Mouse (Mus musculus) testis, postnatal 14 days (tissue): ENCODE results near the gene Rpl36a.
"Not testable (repeated sequence)": the region's sequence is repeated elsewhere in the genome, so short reads cannot be mapped to it uniquely, and the experiment has no call there.

ENCODE experiments used
- DNase-seq: peaks from one replicate; pipeline ENCODE4 v3.0.0; 2021; ENCODE audit warnings: low spot score

The Rpl36a gene

DNA sequence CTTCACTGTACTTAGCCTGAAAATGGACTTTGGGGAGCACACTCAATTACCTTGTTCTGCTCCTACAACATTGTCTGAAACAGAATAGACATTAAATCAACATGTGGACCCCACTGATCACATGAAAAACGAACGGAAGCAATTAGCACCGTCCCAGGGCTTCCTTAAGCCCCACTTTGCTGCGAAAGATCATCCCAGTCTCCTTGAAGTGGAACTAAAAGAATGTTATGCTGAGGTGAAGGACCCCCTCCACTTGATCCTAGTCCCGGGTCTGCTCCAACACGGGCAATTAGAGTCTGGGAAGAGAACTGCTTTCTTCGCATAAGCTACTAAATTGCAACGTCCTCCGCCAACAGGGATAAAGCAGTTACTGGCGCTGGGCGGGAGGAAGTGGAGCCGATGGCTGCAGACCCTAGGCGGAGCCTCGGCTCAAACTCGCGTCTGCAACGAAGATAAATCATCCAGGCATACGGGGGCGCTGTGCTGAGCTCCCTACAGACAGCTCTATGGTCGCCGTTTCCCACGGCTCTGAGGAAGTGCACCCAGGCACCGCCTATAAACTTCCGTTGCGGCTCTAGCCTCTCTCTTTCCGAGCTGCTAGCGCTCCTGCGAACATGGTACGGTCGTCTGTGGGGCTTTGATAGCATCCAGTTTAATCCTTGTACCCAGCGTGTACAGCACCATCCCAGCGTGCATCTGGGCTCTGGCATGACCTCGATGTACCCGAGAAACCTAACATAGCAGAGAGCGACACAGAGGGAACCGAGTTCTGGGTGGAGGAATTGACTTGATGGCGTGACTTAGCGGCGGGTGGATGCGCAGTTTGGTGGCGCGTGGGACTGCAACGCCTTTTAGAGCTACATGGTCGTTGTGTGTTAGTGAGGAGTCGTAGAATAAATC, at the start of gene Rpl36a:
TSS of gene Rpl36a (plus strand) at position 552 of the 900 bp plus-strand sequence.
- peak; percentile 89 for DNase-seq

DNA sequence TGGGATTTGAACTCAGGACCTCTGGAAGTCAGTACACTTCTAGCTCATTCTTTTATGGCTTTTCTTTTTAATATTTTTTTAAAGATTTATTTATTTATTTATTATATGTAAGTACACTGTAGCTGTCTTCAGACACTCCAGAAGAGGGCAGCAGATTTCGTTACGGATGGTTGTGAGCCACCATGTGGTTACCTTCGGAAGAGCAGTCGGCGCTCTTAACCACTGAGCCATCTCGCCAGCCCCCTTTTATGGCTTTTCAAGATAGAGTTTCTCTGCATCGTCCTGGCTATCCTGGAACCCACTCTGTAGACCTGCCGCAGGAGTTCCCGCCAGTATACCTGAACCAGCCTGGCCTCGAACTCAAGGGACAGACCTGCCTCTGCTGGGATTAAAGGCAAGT, 45.7 kb upstream of the Rpl36a start:
- not testable (repeated sequence) for DNase-seq

DNA sequence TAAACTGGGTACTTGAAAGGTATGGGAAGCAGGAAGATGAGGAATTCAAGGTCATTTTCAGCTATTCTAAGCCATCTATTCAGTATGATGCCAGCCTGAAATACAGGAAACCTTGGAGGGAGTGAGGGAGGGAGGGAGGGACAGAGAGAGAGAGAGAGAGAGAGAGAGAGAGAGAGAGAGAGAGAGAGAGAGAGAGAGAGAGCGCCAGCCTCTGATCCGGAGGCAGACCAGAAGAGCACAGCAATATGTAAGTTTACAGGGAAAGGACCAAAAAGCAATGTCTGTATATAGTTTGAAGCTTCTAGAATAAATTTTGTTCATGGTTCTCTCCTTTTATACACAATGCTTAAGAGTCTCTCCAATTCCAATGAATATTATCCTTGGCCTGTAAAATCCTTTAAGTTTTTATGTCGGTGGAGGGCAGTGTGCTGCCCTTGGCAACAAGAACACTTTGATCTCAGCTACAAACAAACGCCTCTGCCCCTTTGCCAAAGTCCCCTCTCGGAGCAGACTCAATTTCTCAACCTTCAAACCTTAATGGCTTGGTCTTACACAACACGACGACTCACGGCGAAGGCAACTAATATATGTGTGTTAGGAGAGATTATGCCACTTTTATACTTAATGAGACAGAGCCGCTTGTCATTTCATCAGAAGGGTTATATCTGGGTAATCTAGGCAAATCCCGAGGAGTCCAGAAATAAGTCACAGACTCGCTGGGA, 44.9 kb upstream of the Rpl36a start:
- no peak for DNase-seq

DNA sequence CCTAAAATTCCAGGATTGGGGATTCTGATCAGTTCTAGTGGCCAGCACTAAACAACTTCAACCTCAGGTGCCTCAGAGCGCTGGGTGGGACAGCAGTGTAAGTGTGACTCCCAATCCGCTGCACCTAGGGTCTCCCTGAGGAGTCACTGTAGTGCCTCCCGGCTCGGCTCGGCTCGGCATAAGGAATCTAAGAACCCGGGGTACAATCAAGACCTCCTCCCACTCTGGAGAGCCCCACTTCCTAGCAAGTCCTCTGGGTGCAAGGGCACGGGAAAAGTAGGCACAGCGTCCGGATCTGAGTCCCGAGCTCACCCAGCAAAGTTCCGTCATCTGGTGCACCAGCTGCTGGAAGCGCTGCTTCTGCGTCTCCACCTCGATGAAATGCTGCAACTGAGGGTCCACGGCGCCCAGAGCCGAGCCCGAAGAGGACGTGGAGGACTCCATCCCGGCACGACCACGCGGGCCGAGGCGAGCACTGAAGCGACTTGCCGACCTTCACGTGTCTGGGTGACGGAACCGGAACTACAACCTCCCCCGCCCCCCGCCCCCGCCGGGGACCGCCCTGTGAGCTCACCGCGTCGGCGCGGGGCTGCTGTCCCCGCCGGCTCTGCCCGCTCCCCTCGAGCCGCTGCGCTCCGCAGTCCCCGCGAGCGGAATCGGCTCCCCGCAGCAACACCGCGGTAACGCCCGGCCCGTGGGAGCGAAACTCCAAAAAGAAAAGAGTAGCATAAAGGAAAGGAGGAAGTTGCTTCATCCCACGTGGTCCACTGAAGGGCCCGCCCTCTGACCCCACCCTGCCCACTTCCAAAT, 44.1 kb upstream of the Rpl36a start, which contains the start of gene Timm8a1:
TSS of gene Timm8a1 (minus strand) at position 721 of the 810 bp plus-strand sequence.
- peak; percentile 28 for DNase-seq

DNA sequence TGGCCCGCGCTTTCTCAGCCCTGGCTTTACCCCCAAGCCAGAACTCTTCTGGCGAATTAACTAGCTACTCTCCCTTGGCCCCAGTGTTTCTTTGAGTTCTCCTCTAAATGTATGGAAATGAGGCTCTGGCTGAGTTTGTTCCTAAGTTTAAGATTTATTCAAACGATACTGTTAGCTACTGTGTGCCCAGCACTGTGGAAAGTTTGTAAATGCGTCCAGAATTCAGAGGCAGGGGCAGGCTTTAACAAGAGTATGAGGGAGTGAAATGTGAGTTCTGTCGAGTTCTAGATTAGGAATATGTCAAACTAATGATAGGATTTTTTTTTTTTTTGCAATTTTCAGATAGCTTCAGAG, 43.5 kb upstream of the Rpl36a start:
- DNase-seq: no peak

DNA sequence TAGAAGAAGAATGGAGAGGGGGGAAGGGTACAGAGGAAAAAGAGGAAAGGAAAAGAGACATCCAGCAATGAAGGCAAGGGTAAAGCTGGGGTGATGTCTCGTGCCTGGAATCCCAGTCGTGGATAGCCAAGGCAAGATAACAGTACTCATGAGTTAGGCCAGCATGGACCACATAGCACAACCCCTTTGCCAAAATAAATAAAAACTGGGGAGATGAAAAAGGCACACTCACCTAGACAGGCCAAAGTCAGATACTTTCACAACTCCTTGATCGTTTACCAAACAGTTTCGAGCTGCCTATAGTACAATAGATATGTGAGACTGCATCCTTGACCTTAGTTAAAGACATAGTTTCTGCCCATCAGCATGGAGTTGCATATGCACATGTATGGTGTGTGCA, 38.1 kb upstream of the Rpl36a start:
- DNase-seq: no peak

DNA sequence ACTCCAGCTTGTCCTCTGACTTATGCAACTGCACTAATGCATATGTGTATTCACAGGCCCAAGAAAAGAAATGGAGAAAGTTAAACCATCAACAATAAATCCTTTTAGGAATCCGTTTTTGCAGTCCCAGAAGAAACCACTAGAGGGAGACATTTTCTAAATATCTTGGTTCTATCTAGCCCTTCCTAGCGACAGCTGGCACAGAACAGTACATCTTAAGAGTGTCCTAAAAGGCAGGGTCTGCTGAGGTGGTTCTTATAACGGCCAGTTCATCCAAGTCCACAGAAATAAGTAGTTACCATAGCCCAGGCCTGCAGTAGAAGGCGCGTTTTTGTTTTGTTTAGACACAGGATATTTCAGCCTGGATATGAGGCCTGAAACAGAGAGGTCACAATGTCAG, 34.6 kb upstream of the Rpl36a start:
- no peak for DNase-seq

DNA sequence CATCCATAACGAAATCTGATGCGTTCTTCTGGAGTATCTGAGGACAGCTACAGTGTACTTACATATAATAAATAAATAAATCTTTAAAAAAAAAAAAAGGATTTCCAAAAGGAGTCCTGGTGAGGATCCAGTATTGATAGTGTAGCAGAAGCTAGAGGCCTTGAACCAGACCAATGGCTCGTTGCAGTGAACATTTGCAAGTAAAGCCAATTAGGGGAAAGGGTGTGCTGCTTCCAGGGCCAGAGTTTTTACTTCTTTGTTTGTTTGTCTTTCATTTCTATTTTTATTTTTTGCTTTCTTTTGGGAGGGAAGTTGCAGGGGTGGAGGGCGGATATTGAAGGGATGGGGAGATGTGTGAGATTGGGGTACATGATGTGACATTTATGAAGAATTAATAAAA, 32.1 kb upstream of the Rpl36a start:
- DNase-seq: no peak

DNA sequence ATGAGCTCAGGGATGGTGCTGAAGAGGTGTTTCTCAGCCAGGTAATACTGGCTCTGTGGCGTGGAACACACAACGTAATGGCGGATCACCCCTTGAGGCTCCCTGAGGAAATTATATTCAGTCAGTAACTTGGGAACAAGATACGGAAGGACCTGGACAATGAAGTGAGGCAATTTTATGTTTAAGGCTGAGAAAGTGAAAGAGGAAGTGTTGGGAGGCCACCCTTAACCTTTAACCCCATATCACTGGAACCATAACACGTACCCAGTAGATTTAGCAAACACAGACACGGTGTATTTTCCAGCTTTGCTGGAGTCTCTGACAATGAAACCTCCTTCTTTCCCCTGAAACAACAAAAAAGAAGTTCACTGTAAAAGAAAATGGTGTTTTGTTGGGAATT, 31.0 kb upstream of the Rpl36a start:
- DNase-seq: no peak

DNA sequence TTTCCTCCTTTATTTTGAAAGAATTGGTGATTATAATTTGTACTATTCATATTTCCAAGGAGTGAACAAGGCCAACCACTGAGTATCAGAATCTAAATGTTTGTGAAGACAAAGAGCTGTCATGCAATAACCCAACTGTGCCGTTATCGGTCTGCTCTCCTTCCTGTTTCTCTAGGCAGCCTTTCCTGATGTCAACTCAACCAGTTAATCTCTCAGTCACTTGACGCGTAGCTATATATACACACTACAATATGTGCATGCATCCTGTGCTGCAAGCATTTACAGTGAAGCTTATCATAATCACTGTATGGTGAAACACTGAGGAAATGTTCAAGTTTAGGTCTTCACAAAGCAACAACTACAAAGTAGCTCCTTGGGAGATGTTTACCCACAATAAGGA, 21.1 kb upstream of the Rpl36a start:
- DNase-seq: no peak

DNA sequence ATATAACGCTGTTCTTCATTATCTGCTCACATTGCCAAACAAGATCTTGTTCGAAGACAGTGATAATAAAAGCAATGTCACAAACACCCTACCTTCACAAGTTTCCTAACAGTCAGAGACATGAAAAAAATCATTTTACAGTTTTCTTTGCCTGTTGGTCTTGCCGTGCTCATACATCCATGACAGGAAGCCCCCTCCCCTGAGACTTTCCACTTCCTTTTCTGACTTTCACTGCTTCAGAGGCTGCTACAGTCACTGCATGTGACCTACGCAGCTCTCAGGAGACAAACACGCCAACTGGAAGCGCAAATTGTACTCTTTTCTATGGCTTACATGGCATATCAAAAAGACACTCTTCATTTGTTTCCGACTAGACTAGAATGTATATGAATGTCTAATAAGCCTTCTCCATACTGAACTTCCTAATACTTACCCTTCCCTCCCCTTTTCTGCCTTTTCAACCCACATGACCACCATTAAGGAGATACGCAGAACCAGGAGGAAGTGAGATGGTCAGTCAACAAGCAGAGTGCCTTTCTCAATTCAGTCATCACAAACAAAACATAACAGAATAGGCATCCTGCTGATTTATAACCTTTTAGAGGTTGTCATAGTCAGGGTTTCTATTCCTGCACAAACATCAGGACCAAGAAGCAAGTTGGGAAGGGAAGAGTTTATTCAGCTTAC, 18.8 kb upstream of the Rpl36a start:
- DNase-seq: no peak

DNA sequence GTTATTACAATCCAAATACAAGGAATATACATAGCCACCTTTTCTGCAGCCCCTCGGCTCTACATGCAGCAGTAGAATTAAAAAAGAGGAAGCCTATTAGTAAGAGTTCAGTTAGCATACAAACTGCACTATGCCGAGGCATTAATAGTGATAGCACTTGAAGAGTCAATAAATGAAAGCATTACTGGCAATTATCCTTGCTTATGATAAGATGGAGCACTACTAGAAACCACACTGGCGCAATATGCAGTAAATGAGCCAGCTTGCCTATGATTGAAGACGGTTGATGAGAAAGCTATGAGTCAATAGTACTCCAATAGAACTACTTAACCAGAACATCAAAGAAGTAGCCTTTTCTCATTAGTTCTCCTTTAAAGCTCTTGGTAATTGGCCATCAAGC, 7.6 kb upstream of the Rpl36a start:
- DNase-seq: no peak

DNA sequence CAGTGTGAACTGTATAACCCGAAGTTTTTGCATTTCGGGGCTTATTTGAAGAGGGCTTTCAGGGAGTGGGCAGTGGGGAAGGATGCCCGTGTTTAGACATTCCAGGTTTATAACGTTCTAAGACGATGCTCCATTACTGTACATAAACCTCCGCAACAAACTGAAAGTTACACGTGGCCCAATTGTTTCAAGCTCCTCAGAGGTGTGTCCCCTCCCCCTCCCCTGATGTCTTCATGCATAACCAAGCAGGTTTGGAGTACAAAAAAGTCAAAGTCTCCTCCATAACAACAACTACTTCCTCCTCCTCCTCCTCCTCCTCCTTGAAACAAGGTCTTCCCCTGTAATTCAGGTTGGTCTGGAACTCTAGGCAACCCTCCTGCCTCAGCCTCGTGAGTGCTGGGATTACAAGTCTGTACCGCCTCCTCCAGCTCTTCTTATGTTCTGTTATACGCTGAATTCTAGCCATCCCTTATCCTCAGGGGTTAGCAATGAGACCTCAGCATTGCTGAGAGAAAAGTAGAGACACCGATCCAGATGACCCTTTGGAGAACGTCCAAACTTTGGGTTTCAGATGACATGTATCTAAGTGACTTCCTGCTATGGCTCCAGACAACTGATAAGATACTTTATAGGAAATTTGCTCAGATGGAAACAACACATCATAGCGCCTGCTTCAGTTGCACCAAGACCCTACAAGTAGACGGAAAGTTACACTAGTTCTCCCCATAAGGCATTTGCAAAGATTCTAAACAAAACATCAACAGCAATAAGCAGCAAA, 4.7 kb upstream of the Rpl36a start:
- no peak for DNase-seq

DNA sequence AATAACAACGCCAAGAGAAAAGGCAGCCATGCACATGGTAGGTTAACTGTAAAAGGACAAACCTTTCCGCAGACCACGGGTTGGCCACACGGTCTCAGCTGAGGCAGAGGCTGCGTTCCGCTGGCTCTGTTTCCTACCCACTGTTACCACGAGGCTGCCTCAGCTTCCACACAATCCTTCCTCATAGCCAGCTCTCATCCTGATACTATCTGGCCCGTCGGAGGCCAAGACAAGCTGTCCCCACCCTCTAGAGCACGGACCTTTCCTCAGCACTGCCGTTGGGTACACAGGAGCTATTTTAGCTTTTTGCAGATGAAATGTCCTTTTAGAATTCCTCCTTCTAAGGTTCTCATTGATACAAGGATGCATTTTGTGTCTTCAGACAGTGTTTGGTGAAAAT, 3.2 kb upstream of the Rpl36a start:
- no peak for DNase-seq

DNA sequence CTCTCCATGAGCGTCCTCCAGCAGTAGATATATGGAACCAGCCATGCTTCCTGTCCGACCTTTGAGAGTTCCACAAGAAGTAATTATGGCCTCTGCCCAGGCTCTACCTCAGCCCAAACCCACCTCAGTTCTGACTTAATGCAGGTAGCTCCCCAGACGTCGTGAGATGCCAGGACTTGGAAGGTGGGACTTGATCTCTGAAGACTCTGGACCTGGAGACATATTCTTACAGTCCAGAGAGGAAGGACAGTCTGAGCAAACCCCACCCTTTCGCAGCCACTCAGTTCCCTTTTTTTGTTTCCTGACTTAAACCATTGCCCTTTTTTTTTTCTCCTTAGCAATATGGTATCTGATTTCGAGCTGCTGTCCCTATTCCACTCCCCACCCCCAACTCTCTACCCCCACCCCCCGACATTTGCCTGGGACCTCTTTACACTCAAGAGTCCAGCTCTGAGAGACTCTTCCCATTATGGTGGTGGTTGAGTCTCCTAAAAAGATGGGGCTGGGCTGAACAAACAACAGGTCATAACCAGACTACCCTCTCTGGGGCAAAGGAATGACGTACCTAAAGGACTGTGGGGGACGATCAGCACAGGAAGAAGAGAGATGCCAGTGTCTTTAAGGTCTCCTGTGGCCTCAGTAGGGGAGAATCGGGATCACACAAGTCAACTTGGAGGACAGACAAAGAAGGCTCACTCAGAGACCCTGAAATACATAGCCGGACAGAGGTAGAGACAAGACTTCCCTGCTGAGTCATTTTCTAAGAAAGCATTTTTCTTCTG, 2.4 kb upstream of the Rpl36a start, which contains the start of gene Btk:
TSS of gene Btk (minus strand) at position 683 of the 782 bp plus-strand sequence.
- no peak for DNase-seq

DNA sequence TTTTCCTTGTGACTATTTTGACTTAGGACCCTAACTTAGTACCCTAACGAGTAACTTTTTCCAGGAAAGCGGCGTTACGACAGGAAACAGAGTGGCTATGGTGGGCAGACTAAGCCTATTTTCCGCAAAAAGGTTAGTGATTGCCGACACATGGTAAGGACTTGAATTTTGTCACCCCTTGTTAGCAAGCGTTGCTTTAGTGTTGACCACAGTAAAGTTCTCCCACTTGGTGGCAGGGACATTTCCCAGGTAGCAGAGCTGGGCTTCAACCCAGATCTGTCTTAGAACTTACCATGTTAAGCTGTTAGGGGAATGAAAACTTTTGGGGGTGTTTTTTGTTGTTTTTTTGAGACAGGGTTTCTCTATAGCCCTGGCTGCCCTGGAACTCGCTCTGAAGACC, 993 bp downstream of the Rpl36a start:
- DNase-seq: no peak

DNA sequence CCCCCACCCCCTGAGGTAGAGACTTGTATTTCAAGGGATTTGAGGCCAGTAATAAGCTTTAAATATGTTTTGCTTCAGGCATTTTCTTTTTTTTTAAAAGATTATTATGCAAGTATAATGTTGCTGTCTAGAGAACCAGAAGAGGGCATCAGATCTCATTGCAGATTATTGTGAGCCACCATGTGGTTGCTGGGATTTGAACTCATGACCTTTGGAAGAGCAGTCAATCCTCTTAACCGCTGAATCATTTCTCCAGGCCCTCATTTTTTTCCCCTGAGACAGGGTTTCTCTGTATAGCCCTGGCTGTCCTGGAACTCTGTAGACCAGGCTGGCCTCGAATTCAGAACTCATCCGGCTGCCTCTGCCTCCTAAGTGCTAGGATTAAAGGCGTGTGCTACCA, 2.8 kb downstream of the Rpl36a start:
- DNase-seq: no peak

DNA sequence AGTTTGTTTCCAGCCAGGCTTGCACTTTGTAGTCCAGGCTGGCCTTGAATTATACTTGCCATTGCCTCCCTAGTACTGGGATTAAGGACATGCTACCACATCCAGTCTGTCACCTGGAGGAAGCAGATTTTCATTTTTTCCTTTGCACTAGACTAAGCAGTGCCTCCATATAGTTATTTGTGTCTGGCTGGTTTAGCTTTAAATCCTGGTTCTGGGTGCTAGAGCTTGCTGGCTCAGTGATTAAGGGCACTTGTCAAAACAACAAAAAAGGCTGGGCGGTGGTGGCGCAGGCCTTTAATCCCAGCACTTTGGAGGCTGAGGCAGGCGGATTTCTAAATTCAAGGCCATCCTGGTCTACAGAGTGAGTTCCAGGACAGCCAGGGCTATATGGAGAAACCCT, 3.5 kb downstream of the Rpl36a start:
- no peak for DNase-seq

DNA sequence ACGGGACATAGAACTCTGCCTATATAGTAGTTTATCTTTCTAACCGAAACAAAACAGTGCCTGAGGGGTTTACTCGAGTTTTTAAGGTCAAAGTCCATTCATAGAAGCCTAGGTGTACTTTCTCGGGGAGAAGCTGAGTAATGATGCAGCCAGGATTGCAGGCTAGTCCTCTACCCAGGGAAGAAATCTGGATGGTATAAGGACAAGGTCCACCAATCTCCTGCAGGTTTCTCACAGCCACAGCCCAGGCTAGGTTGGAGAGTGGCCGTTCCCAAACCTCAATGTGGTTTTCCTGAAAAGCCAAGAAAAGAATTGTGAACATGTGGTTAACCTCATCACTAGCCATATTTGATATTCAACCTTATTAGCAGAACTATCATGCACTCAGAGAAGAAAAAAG, 4.4 kb downstream of the Rpl36a start:
- DNase-seq: no peak

DNA sequence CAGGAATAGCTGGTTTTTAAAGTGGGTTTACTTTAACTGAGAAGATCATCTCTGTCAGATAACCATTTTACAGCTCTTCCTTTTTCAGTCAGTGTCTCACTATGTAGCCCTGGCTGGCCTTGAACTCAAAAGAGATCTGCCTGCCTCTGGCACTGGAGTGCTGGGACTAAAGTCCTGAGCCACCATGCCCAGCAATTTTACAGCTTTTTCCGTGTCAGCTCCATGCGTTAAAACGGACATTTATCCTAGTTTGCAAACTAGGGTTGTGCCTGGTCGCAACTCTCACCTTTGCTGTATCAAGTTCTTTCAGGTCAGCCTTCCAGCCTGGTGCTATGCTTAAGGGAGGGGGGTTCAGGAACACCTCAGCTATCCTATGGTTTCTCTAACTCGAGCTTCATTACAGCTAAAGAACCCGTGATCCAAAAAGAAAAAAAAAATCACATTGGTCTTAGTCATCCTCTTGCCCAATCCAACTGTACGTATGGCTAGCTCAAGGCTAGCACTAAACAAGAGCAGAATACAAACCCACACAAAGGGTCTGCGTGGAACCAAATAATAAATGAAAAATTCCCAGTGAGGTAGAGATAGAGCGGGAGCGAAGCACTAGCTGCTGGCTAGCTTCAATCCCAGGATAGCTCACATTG, 14.6 kb downstream of the Rpl36a start:
- DNase-seq: no peak
